Mouse (Mus musculus): ENCODE results near the gene Ddx59.

Ddx59 gene

GRCm38 (mm10) chr1:136414798-136415755 lies at the start of gene Ddx59:
Gene Ddx59, plus strand, starts transcription at chr1:136415271.
- DNase-seq, result peak; percentile 100

- peak; percentile 80 for DNase-seq
These were observed 49.1 kb upstream of the Ddx59 start for GRCm38 (mm10) chr1:136365986-136366385.

DNA sequence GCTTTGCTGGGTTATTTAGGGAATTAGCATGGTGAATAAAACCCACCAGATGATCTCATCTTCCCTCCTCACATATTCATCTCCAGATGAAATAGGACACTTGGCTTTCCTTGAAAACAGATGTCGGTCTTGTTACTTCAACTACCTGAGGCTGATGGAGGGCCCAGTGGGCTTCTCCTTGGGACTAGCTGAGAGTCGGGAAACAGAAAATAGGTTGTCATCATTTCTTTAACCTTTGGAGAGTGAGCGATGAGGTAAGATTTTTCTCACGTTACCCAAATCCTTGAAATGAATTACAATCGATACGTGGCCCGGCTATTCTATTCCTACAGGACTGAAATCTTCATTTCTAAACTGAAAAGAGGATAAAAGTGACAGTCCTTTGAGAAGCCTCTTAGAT lies 35.8 kb upstream of the Ddx59 start:
- peak; percentile 51 for DNase-seq

GRCm38 (mm10) chr1:136380161-136380560 lies 34.9 kb upstream of the Ddx59 start:
- peak; percentile 59 for DNase-seq

DNA sequence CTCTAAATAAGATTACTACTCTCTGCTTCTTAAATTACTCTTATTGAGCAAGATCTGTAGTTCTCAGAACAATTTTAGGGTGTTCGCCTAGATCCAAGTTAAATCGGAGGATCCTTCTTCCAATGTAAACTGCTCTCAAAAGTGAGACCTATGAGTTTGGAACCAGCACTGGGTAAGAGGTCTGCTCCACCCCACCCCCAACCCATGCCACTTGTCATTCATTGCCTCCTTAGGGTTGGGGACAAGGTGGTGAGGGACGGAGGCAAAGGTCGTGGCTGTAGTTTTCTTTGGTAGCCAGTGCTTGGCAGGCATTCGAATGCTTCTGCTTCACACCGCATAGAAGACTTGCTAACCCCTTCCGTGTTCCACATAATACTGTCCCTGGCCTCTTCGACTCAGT lies 34.5 kb upstream of the Ddx59 start:
- no peak for DNase-seq

- peak; percentile 84 for DNase-seq
These were observed 33.9 kb upstream of the Ddx59 start for GRCm38 (mm10) chr1:136381169-136381568.

DNA sequence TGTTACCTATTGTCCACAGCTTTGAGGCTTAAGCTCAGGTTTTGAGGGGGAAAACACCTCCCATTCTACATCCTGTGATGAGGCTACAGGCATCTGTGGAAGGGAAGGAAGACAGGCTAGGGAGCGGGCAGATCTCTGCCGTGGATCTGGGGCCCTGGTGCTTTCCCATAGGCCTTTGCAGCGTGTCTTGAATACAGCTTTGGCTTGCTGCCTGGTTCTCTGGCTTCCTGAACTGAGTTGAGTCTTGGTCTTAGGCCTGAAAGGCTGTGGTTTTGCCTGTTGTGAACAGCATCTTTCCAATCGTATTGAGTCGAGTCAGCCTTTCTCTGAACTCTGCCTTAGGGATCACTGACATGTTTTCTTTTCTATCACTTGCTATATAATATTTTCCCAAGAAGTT lies 33.5 kb upstream of the Ddx59 start:
- DNase-seq, result peak; percentile 92

GRCm38 (mm10) chr1:136386914-136387313 lies 28.2 kb upstream of the Ddx59 start:
- DNase-seq, result peak; percentile 18

DNA sequence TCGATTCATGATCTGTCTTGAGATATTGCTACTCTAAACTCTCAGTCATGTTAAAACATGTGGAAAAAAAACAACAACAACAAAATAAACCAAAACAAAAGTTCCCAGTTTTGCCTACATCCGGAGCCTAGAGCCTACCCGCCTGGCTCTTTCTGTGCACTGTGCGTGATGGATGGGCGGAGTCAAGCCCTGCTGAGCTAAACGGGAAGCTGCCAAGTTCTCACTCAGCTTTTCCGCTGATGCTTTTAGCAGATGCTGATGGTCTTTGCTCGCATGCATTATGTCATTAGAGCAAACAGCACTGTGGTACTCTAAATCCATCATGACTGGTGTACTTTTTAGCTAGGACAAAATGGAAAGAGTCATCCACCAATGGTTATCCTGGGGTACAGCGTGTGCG lies 20.6 kb upstream of the Ddx59 start:
- DNase-seq, result peak; percentile 95

GRCm38 (mm10) chr1:136395073-136395472 lies 20.0 kb upstream of the Ddx59 start:
- DNase-seq, result peak; percentile 61

DNA sequence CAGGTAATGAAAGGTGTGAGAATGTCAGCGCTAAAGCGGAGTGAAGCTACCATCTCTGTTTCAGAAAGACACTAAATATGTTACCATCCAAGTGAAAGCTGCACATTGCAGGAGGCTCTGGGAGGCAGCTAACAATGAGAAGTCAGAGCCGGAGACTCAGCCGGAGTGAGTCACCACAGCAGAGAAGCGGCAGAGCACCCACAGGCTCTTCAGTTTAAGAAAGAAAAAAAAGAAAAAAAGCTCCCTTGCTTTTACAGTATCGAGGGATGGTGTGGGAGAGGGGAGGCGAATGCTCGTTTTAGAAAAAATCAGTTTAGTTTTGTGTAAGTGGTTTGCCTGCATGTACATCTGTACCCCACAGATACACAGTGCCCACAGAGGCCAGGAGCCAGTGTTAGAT lies 13.8 kb upstream of the Ddx59 start:
- DNase-seq, result peak; percentile 68

DNA sequence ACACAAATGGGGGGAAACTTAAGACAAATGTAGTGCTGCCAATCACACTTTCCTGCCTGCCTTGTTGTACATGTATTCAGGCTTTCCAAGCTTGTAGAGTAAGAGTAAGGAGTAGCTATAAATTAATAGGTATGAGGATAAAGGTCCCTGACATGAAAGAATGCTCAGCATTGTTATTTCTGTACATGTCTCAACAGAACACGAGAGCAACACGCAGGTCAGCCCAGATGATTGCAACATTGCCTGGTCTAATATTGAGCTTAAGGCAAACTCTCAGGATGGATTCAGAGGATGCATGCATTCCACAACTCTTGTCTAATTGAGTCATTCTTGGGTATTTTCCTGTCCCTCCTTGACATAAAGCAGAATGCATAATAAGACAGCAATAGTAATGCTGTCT lies 5.4 kb upstream of the Ddx59 start:
- peak; percentile 15 for DNase-seq

DNA sequence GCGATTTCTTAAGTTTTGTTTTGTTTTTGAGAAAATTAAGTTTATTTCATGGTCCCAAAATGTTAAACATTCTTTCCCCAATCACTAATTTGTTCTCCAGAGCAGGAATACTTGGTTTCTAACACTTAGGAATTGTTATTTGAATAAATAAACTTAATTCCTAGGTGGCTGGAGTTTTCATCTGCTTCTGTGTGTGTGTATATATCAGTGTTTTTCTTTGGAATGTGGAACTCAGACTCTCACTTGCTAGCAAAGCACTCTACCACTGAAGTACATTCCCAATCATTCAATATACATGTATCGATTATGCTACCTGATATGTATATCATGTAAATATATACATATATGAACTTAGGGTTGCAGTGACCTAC lies 670 bp downstream of the Ddx59 start:
- DNase-seq, result no peak

GRCm38 (mm10) chr1:136418393-136418792 lies 3.3 kb downstream of the Ddx59 start:
- no peak for DNase-seq

DNA sequence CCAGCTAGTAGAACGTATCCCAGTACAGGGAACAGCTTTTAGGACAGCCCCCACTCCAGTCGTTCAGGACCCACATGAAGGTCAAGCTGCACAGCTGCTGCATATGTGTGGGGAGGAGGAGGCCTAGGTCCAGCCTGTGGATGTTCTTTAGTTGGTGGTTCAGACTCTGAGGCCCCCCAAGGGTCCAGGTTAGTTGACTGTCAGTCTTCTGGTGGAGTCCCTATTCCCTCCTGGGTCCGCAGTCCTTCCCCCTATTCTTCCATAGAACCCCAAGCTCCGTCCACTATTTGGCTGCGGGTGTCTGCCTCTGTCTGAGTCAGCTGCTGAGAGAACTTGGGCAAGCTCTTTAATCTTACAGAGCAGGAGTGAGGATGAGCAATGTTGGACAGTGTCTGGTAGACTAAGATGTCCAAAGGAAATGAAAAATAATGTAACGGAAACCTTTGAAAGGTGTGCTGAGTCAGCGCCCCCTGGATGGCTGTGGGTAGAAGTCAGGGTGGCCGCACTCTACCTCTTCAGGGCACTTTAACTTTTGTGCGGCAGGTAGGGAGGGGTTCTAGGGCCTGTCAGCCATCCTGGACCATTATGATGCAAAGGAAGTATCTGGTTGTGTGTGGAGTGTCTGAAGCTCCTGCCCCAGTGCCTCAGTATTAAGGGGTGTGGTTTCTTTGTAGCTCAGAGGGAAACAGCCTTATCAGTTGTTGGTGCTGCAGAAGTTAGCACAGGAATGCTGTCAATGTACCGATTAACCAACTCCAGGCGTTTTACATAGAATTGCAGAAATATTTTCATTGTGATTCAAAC lies 12.3 kb downstream of the Ddx59 start:
- peak; percentile 79 for DNase-seq

DNA sequence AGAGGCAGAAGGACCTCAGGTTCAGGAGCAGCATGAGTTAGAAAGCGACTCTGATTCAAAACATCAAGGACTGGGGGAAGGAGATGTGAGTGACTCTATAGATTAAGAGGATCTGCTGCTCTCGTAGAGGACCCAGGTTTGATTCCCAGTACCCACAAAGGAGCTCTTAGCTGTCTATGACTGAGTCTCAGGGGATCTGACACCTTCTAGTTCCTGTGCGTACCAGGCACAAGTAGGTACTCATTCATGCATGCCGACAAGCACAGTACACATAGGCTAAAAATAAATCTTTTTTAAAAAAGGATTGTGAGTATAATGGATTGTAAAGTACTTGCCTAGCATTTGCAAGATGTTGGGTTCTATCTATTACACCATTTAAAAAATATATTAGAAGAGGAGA lies 13.9 kb downstream of the Ddx59 start:
- no peak for DNase-seq

GRCm38 (mm10) chr1:136430126-136430818 lies 15.2 kb downstream of the Ddx59 start:
- DNase-seq, result peak; percentile 83

DNA sequence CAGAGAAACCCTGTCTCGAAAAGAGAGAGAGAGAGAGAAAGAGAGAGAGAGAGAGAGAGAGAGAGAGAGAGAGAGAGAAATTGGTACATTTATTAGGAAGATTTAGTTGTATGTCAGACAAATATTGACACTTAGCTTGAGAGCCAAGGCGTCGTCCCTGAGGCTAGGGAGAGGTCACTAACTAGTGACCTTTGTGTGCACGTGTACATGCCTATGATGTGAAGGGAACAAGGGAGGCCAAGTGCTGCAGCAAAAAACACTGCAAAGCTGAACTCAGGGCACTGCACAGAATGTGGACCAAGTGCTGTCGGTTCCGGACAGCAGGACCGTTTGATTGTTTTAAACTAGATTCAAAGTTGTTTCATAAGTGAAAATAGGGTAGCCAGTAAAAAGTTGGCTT lies 25.7 kb downstream of the Ddx59 start:
- peak; percentile 27 for DNase-seq

DNA sequence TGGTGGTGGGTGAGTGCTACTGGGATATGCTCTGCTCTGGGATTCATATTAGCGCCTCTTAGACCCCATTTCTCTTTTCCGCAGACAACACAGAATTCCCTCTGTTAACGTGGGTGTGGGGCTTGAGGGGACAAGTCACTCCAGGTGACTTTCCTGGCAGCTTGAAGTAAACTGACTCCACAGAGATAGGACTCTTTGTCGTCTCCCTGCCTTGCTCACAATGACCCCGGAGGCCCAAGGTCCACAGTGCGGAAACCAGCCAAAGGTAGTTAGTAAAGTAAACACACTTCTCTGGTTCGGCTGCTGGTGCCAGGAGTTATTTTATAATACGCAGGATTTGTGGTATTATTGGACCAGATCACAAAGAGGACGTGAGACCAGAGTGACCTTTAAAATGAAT lies 27.7 kb downstream of the Ddx59 start:
- peak; percentile 56 for DNase-seq

DNA sequence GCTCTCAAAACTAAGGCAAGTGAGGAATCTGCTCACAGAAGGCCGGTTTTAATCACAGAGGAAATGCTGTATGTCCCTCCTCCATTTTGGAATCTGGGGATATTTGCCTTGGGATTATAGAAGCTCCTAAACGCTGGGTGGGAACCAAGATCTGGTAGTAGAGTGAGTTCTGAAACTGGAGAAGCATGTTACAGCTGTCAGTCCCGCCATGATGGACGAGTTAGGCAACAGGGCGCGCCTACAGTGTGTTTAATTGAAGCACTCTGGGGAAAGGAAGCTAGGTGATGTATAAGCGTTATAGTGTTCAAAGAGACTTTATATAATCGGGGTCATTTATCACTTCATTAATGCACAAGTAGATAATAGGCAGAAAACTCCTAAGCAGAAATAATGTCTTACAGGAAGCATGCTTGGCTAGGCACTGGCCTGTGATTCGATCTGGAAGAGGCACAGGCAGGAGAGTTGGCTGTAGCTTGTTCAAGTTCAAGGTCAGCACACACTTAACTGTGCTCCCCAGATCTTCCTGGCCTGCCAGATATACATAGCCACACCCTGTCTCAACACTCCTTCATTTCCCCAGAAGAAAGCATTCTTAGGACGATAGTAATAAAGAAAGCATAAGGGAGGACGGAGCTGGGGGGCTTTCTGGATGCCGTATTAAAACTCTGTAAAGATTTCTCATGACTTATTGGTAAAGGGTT lies 29.6 kb downstream of the Ddx59 start:
- DNase-seq, result peak; percentile 67

- DNase-seq, result no peak
These were observed 31.9 kb downstream of the Ddx59 start for GRCm38 (mm10) chr1:136446933-136447332.

DNA sequence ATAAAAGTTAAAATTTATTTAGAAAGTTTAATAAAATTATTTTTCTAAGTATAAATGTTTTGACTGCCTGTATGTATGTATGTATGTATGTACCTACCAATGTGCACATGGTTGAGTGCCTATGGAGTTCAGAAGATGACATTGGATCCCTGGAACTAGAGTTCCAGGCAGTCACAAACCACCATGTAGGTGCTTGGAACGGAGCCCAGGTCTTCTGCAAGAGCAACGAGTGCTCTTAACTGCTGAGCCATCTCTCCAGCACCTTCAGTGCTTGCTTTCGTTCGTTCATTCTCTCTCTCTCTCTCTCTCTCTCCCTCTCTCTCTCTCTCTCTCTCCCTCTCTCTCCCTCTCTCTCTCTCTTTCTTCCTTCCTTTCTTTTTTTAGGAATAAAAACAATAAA lies 32.3 kb downstream of the Ddx59 start:
- no peak for DNase-seq

- DNase-seq, result no peak
These were observed 34.5 kb downstream of the Ddx59 start for GRCm38 (mm10) chr1:136449541-136449940.

All from heart, adult 11 months (tissue).